Mouse (Mus musculus) hindbrain, embryonic 11.5 days (tissue): ENCODE measurements around the gene Pmm1. TPM values are rescaled to one million over a fixed set of nuclear protein-coding genes. Genes with fewer than 3 reads are reported as not detected.
"Not testable (repeated sequence)": the region's sequence is repeated elsewhere in the genome, so short reads cannot be mapped to it uniquely, and the experiment has no call there.

Source experiments
- ATAC-seq: fragments of 200-750 bp; cut with Nextera tagmentation; 2 replicates; pipeline ENCODE4 v1.8.0; 2017; ENCODE audit warnings: mild to moderate bottlenecking, moderate TSS enrichment, moderate library complexity; ENCODE audit not compliant: low FRiP score
- DNase-seq: peaks from one replicate; pipeline ENCODE4 v3.0.0-alpha.2; 2015; ENCODE audit warnings: low spot score
- H3K27ac ChIP-seq: fragments of 300-500 bp; sonication (generic); 2 replicates; pipeline ENCODE4 v1.5.1; 2014; ENCODE audit warnings: mild to moderate bottlenecking, low read depth, low read length
- H3K27me3 ChIP-seq: fragments of 300-500 bp; sonication (generic); 2 replicates; pipeline ENCODE4 v1.6.1; 2014; ENCODE audit warnings: mild to moderate bottlenecking, low read length, moderate library complexity, mixed read lengths; ENCODE audit not compliant: control insufficient read depth, insufficient read depth
- H3K36me3 ChIP-seq: fragments of 300-500 bp; sonication (generic); 2 replicates; pipeline ENCODE4 v1.6.1; 2014; ENCODE audit warnings: mild to moderate bottlenecking, low read length, moderate library complexity, mixed read lengths; ENCODE audit not compliant: control insufficient read depth, insufficient read depth
- H3K4me1 ChIP-seq: fragments of 300-500 bp; sonication (generic); replicated peaks from 2 replicates; pipeline ENCODE4 v1.6.1; 2014; ENCODE audit warnings: low read length, mixed read lengths; ENCODE audit not compliant: control insufficient read depth, insufficient read depth
- H3K4me2 ChIP-seq: fragments of 300-500 bp; sonication (generic); replicated peaks from 2 replicates; pipeline ENCODE4 v1.6.1; 2014; ENCODE audit warnings: mild to moderate bottlenecking, low read depth, low read length
- H3K4me3 ChIP-seq: fragments of 300-500 bp; sonication (generic); 2 replicates; pipeline ENCODE4 v1.5.1; 2014; ENCODE audit warnings: low read depth, low read length
- H3K9ac ChIP-seq: fragments of 300-500 bp; sonication (generic); 2 replicates; pipeline ENCODE4 v1.6.1; 2014; ENCODE audit warnings: low read depth, low read length
- H3K9me3 ChIP-seq: fragments of 300-500 bp; sonication (generic); 2 replicates; pipeline ENCODE4 v1.6.1; 2016; ENCODE audit warnings: low read length; ENCODE audit not compliant: control insufficient read depth
- WGBS: fragments of 180-500 bp; shearing (Covaris S2); extraction: QIAGEN DNeasy Blood & Tissue Kit; methylation state at CpG from one replicate; pipeline ENCODE4 v1.1.7; 2014; 5-methylcytosine and 5-hydroxymethylcytosine counted together
- polyA plus RNA-seq: library from polyadenylated mRNA; unstranded; fragments of >200 nt; fragmentation: Nextera tagmentation; extraction: Ambion mirVana; gene quantifications from 2 replicates; pipeline ENCODE4 v1.2.1, GENCODE M21; 2014

Gene Pmm1
- polyA plus RNA-seq, 1 experiment from 2014 or later: 33.7 TPM

DNA sequence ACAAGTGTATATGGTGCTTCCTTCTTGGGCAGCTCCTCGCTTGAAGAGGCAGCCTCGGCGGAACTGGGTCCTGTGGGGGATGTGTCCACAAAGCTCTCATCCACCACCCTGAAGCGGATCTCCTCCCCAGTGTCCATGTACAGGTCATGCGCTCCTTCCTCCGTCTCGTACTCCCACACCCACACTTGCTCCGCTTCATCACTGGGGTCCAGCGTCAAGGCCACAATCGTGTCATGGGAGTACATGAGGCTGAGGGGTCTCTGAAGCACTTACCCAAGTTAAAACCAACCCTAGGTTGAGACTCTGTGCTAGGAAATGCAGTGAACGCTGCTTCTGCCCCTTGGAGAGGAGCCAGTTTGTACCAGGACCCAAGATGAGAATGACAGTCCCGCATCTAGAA lies 43.5 kb downstream of the Pmm1 start:
- Histone ChIP-seq H3K27ac (no peak overlapping the region), H3K4me1 (no peaks in the 10 kb centered on the region), H3K4me2 (no peak overlapping the region), H3K27me3 (no peaks in the 10 kb centered on the region), H3K4me3 (no peak overlapping the region), H3K9me3 (no peaks in the 10 kb centered on the region), H3K36me3 (peaks cover 9% of the 10 kb centered on the region), H3K9ac (no peak overlapping the region)
- no peak for DNase-seq
- 94% methylated on average over 12 of the region's 12 CpGs for WGBS
- no peak for ATAC-seq

DNA sequence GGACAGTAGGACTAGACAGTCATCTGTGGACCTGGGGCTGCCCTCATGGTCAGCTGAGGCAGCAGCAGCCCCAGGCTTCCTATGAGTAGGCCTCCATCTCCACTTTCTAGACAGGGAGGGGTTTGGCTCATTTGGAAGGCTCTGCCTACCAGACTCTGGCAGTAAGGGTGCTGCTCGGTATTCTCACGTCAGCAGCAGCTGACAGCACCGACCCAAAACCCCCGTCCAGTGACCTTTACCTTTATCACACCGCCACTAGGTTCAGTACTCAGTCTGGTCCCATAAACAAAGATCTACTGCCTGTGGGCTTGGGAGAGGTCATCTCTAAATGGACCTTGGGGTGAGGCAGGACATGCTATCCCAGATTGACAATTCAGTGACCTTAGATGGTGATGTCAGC lies 45.1 kb downstream of the Pmm1 start:
- H3K4me3 ChIP-seq: no peak overlapping the region
- H3K27ac ChIP-seq: no peak overlapping the region
- H3K9ac ChIP-seq: no peak overlapping the region
- peaks cover 9% of the 10 kb centered on the region for H3K36me3 ChIP-seq
- no peaks in the 10 kb centered on the region for H3K9me3 ChIP-seq
- DNase-seq (no peak), ATAC-seq (no peak)
- no peak overlapping the region for H3K4me2 ChIP-seq
- H3K4me1 ChIP-seq: no peaks in the 10 kb centered on the region
- 83% methylated on average over 5 of the region's 5 CpGs for WGBS
- no peaks in the 10 kb centered on the region for H3K27me3 ChIP-seq

DNA sequence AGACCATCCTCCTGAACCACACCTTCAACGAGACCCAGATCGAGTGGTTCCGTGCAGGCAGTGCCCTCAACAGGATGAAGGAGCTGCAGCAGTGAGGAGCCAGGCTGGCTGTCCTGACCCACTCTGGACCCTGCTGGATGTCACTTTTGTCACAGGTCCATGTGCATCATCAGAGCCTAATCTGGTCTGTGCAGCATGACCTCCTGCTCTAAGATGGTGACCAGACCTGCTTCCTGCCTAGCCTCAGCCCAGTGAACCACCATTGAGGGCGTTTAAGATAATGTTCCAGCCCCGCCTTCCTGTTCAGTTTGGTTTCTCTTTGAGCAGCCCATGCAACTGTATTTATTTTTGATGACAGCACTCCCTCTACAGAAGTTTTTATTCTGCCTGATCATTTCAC lies 46.1 kb downstream of the Pmm1 start:
- ATAC-seq: no peak
- H3K4me3 ChIP-seq: no peak overlapping the region
- no peaks in the 10 kb centered on the region for H3K27me3 ChIP-seq
- no peaks in the 10 kb centered on the region for H3K4me1 ChIP-seq
- H3K36me3 ChIP-seq: peaks cover 9% of the 10 kb centered on the region
- H3K9me3 ChIP-seq: no peaks in the 10 kb centered on the region
- no peak for DNase-seq
- 87% methylated on average over 5 of the region's 5 CpGs for WGBS
- no peak overlapping the region for H3K27ac ChIP-seq
- H3K9ac ChIP-seq: no peak overlapping the region
- H3K4me2 ChIP-seq: no peak overlapping the region

DNA sequence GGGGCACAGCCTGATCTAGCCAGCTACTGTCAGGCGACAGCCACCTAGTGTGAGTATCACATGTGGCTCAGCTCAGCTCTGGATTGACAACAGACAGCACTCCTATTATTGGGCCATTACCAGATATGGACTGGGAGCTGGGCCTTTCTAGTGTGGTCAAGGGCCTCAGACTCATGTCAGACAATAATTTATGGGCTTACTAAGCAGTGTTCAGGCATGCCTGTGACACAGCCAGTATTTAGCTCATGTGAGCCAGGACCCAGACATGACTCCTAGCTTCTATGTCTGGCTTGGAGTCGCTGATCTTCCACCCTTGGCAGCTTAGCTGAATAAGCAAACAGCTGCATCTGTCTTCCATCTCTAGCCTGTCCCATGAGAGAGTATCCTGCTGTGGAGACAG lies 48.2 kb downstream of the Pmm1 start:
- Histone ChIP-seq H3K4me2 (no peak overlapping the region), H3K4me1 (no peaks in the 10 kb centered on the region), H3K36me3 (peaks cover 12% of the 10 kb centered on the region), H3K27ac (no peak overlapping the region), H3K27me3 (no peaks in the 10 kb centered on the region), H3K9me3 (no peaks in the 10 kb centered on the region), H3K9ac (no peak overlapping the region), H3K4me3 (no peak overlapping the region)
- WGBS: 87% methylated on average over 2 of the region's 2 CpGs
- no peak for ATAC-seq
- no peak for DNase-seq

DNA sequence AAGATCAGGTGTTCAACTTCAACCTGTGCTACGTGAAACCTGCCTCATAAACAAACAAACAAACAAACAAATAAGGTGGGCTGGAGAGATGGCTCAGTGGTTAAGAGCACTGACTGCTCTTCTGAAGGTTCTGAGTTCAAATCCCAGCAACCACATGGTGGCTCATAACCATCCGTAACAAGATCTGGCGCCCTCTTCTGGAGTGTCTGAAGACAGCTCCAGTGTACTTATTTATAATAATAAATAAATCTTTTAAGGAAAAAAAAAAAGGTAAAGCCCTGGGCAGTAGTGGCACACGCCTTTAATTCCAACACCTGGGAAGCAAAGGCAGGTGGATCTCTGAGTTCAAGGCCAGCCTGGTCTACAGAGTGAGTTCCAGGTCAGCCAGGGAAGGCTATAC lies 52.0 kb downstream of the Pmm1 start:
- not testable (repeated sequence) for H3K9me3 ChIP-seq, H3K9ac ChIP-seq, H3K36me3 ChIP-seq, DNase-seq, H3K27me3 ChIP-seq, ATAC-seq, H3K27ac ChIP-seq, H3K4me3 ChIP-seq, H3K4me2 ChIP-seq, H3K4me1 ChIP-seq
- 95% methylated on average over 4 of the region's 4 CpGs for WGBS

DNA sequence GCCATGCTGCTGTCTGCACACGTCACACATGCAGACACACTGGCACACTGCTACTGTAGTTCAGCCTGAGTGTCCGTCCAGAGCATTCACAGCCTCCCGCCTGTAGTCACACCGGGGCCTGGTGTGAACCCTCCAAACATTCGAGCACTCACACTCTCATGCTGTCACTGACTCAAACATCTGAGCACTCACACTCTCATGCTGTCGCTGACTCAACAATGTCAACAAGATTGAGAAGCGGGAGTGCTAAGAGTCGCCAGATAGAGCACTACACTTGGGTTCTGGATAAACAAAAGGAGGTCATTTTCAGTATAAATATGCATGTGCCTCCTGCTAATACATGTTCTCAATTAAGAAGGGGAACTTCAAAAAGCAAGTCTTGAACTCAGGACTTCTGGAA lies 52.8 kb downstream of the Pmm1 start:
- Histone ChIP-seq H3K27ac (no peak overlapping the region), H3K4me3 (no peak overlapping the region), H3K27me3 (no peaks in the 10 kb centered on the region), H3K9ac (no peak overlapping the region), H3K36me3 (peaks cover 5% of the 10 kb centered on the region; the same call in 1 of the 2 replicates), H3K4me2 (no peak overlapping the region), H3K9me3 (no peaks in the 10 kb centered on the region), H3K4me1 (no peaks in the 10 kb centered on the region)
- no peak for DNase-seq
- no peak for ATAC-seq
- WGBS: 93% methylated on average over 8 of the region's 8 CpGs

DNA sequence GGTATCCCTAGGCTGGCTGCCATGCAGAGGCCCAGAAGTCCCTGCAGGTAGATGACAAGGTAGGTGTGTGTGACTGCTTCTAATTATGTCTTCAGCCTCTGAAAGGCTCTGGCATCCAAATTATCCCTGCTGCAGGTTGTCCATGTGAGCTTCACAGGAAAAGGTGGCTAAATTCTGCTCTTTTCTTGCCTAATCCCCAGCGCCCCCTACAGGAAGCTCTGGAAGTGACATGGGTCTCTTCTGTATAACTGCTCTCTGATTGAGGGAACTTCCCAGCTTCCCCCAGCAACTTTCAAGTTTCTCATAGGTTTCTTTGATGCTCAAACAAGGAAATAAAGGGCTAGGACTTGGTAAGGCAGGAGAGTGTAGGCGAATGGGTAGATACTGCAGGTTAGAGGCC lies 55.8 kb downstream of the Pmm1 start:
- H3K4me1 ChIP-seq: no peaks in the 10 kb centered on the region
- no peaks in the 10 kb centered on the region for H3K27me3 ChIP-seq
- DNase-seq: peak; percentile 79
- no peaks in the 10 kb centered on the region for H3K9me3 ChIP-seq
- 29% methylated on average over 2 of the region's 2 CpGs for WGBS
- peaks cover 7% of the 10 kb centered on the region; the same call in 1 of the 2 replicates for H3K36me3 ChIP-seq
- H3K4me3 ChIP-seq: no peak overlapping the region
- no peak overlapping the region for H3K4me2 ChIP-seq
- no peak overlapping the region for H3K9ac ChIP-seq
- H3K27ac ChIP-seq: no peak overlapping the region
- no peak for ATAC-seq

Other genes starting within 250 kb of the Pmm1 start
- 36.8 and 52.6 TPM in 2 replicates for gene Zc3h7b, start 215.9 kb downstream of the Pmm1 start, polyA plus RNA-seq
- gene Rangap1, start 215.4 kb downstream of the Pmm1 start, polyA plus RNA-seq: 130 and 145 TPM in 2 replicates
- gene Tef, start 158.5 kb downstream of the Pmm1 start, polyA plus RNA-seq: 12.0 and 12.4 TPM in 2 replicates
- gene Tob2, start 102.1 kb downstream of the Pmm1 start, polyA plus RNA-seq: 10.5 and 12.5 TPM in 2 replicates
- gene Phf5a, start 89.0 kb downstream of the Pmm1 start, polyA plus RNA-seq: 184 and 186 TPM in 2 replicates
- 155 and 169 TPM in 2 replicates for gene Aco2, start 88.6 kb downstream of the Pmm1 start, polyA plus RNA-seq
- 66.2 and 67.1 TPM in 2 replicates for gene Polr3h, start 34.7 kb downstream of the Pmm1 start, polyA plus RNA-seq
- 25.2 and 25.7 TPM in 2 replicates for gene Csdc2, start 24.2 kb downstream of the Pmm1 start, polyA plus RNA-seq
- not detected in 2 replicates for gene 1700029P11Rik, start 19.6 kb upstream of the Pmm1 start, polyA plus RNA-seq
- 62.4 and 66.6 TPM in 2 replicates for gene Xrcc6, start 26.9 kb upstream of the Pmm1 start, polyA plus RNA-seq
- 32.6 and 35.6 TPM in 2 replicates for gene Desi1, start 72.9 kb upstream of the Pmm1 start, polyA plus RNA-seq
- gene Snu13, start 86.7 kb upstream of the Pmm1 start, polyA plus RNA-seq: 262 and 282 TPM in 2 replicates
- 0.08 TPM in 1 of 2 replicates, not detected in the other for gene 4930407I10Rik, start 98.2 kb upstream of the Pmm1 start, polyA plus RNA-seq
- gene Mei1, start 109.1 kb upstream of the Pmm1 start, polyA plus RNA-seq: not detected in 2 replicates
- gene Ccdc134, start 167.0 kb upstream of the Pmm1 start, polyA plus RNA-seq: 17.0 and 17.2 TPM in 2 replicates
- 143 and 144 TPM in 2 replicates for gene Srebf2, start 186.3 kb upstream of the Pmm1 start, polyA plus RNA-seq